Mouse (Mus musculus): ENCODE results near the gene Fam49a. TPM values are rescaled to one million over a fixed set of nuclear protein-coding genes. Genes with fewer than 3 reads are reported as not detected.
"Not testable (repeated sequence)": the region's sequence is repeated elsewhere in the genome, so short reads cannot be mapped to it uniquely, and the experiment has no call there.

Gene Fam49a
- polyA plus RNA-seq, 1 experiment from 2014 or later: 61.9 TPM

DNA sequence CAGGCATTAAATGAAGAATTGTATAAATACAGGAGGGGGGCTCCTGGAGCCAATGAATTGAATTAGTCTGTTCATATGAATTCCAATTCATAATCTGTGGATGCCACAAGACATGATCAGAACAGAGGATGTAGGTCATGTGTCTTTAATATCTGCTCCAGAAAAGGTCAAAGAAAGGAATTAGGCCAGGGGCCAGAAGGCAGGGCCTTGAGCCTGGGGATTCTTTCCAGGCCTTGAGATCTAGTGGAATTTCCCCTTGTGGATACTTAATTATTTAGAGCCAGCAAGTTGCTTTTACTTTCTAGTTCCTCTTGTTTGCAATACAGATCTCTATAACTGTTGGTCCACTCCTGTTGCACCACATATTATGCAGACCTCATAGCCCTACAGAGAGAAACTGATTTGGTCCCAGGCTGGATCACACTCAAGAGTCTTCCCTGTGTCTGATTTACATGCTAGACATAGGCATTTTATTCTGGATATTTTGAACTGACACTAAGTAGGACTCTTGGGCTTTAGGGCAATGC, 31.8 kb upstream of the Fam49a start:
- Histone ChIP-seq H3K36me3 (ENCODE audit: control insufficient read depth, insufficient read depth, low read length) (no peaks in the 10 kb centered on the region), H3K4me2 (ENCODE audit: low read length) (no peak overlapping the region), H3K27me3 (replicated peaks; ENCODE audit: control insufficient read depth, insufficient read depth, low read length) (no peaks in the 10 kb centered on the region), H3K4me1 (ENCODE audit: control insufficient read depth, insufficient read depth, low read depth, low read length) (no peaks in the 10 kb centered on the region), H3K9ac (ENCODE audit: low read depth, low read length) (no peak overlapping the region), H3K4me3 (ENCODE audit: low read length) (no peak overlapping the region), H3K9me3 (ENCODE audit: control insufficient read depth, low read length) (no peaks in the 10 kb centered on the region), H3K27ac (ENCODE audit: low read depth, low read length) (no peak overlapping the region)
- no peak for ATAC-seq

DNA sequence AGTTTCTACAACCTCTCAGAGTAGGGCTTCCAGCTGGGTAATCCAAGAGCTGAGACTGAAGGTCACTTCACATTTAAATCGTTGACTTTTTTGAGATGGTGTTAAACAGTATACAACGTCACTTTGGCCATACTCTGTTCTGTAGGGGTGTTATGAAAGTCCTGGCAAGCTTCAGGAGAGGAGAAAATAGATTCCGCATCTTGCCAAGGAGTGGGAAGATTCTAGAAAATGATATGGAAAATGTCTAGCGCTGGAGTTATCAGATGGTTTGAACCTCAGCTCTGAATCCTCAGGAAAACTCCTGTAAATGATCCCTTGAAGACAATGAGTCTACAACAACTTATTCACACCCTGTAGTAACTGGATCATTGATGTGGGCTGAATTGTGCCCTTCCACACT, 29.8 kb upstream of the Fam49a start:
- H3K27me3 ChIP-seq (replicated peaks; ENCODE audit: control insufficient read depth, insufficient read depth, low read length): no peaks in the 10 kb centered on the region
- 91% methylated on average over 4 of the region's 4 CpGs for WGBS
- no peak for ATAC-seq

DNA sequence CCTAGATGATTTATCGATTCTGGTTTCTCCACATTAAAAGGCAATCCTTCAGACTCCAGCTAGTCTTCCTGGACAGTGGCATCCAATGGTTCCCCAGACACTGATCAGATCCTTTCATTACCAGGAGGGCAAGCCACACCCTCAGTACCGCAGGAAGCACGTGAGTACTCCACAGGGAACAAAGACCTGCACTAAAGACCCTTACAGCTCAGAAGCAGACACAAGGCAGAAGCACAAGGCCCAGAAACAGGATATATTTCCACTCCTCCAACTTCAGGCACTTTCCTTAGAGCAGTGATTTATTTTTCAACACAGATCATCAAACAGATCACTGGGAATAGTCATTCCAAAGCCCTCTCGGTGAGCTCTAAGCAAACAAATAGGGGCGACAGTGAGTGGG, 25.0 kb upstream of the Fam49a start:
- Histone ChIP-seq H3K4me1 (ENCODE audit: control insufficient read depth, insufficient read depth, low read depth, low read length) (no peaks in the 10 kb centered on the region), H3K27me3 (replicated peaks; ENCODE audit: control insufficient read depth, insufficient read depth, low read length) (no peaks in the 10 kb centered on the region), H3K9ac (ENCODE audit: low read depth, low read length) (no peak overlapping the region), H3K4me3 (ENCODE audit: low read length) (no peak overlapping the region), H3K4me2 (ENCODE audit: low read length) (no peak overlapping the region), H3K9me3 (ENCODE audit: control insufficient read depth, low read length) (no peaks in the 10 kb centered on the region), H3K27ac (ENCODE audit: low read depth, low read length) (no peak overlapping the region), H3K36me3 (ENCODE audit: control insufficient read depth, insufficient read depth, low read length) (no peaks in the 10 kb centered on the region)
- WGBS: 33% methylated on average over 5 of the region's 5 CpGs
- no peak for ATAC-seq

More for the DNA sequence above, 29.8 kb upstream of the Fam49a start:
- Histone ChIP-seq H3K4me3 (ENCODE audit: low read length) (no peak overlapping the region), H3K27ac (ENCODE audit: low read depth, low read length) (no peak overlapping the region), H3K4me1 (ENCODE audit: control insufficient read depth, insufficient read depth, low read depth, low read length) (no peaks in the 10 kb centered on the region), H3K9me3 (ENCODE audit: control insufficient read depth, low read length) (no peaks in the 10 kb centered on the region), H3K4me2 (ENCODE audit: low read length) (no peak overlapping the region), H3K36me3 (ENCODE audit: control insufficient read depth, insufficient read depth, low read length) (no peaks in the 10 kb centered on the region), H3K9ac (ENCODE audit: low read depth, low read length) (no peak overlapping the region)

DNA sequence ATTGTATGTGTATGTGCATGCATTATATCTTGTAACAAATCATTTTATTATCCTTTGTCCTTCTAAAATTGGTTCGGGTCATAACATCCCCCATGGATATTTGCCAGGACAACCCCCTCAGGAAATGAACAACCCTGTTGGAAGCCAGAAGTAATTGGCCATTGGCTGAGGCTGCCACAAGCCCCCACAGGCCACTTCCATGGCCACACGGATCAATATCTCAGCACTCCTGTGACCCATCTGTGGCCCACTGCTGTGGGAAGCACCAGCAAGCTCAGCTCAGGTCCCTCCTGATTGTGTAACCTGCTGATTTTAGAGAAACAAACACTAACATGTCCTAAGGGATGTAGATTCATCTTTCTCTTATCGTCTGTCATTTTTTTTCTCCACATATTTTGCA, 22.4 kb upstream of the Fam49a start:
- Histone ChIP-seq H3K4me2 (ENCODE audit: low read length) (no peak overlapping the region), H3K27me3 (replicated peaks; ENCODE audit: control insufficient read depth, insufficient read depth, low read length) (no peaks in the 10 kb centered on the region), H3K36me3 (ENCODE audit: control insufficient read depth, insufficient read depth, low read length) (no peaks in the 10 kb centered on the region), H3K4me3 (ENCODE audit: low read length) (no peak overlapping the region), H3K9me3 (ENCODE audit: control insufficient read depth, low read length) (no peaks in the 10 kb centered on the region), H3K4me1 (ENCODE audit: control insufficient read depth, insufficient read depth, low read depth, low read length) (no peaks in the 10 kb centered on the region), H3K27ac (ENCODE audit: low read depth, low read length) (no peak overlapping the region), H3K9ac (ENCODE audit: low read depth, low read length) (no peak overlapping the region)
- no peak for ATAC-seq
- WGBS: 44% methylated on average over 3 of the region's 3 CpGs

DNA sequence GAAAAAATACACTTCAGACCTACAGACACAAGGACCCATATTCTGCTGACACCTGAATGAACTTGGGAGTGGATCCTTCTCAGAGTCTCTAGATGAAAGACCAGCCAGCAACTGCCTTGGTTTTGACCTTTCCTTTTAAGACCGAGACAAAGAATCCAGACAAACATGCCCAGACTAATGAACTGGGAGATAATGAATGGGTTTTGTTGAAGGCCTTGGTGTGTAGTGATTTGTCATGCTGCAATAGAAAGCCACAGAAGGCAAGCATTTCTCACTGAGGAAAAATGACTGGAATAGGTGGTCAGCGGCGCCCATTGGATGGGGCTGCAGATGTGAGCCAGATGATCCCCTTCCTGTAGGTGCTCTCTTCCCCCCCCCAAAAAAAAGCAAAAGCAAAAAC, 18.8 kb upstream of the Fam49a start:
- no peak overlapping the region for H3K4me3 ChIP-seq (ENCODE audit: low read length)

DNA sequence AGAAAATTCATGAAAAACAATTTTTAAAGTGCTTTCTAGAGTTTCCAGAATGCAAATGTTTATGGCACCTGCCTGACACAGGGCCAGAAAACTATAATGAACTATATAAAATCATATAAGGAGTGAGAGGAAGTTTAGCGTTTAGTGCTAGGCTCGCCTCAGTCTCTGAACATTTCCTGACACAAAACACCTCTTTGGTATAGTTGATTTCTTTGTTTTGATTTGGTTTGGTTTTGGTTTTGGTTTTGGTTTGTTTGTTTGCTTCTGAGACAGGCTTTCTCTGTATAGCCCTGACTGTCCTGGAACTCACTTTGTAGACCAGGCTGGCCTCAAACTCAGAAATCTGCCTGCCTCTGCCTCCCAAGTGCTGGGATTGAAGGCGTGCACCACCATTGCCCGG, 14.9 kb upstream of the Fam49a start:
- not testable (repeated sequence) for H3K36me3 ChIP-seq (ENCODE audit: control insufficient read depth, insufficient read depth, low read length); H3K27ac ChIP-seq (ENCODE audit: low read depth, low read length); H3K4me1 ChIP-seq (ENCODE audit: control insufficient read depth, insufficient read depth, low read depth, low read length); H3K9me3 ChIP-seq (ENCODE audit: control insufficient read depth, low read length); H3K4me3 ChIP-seq (ENCODE audit: low read length); ATAC-seq; H3K27me3 ChIP-seq (replicated peaks; ENCODE audit: control insufficient read depth, insufficient read depth, low read length); H3K9ac ChIP-seq (ENCODE audit: low read depth, low read length); H3K4me2 ChIP-seq (ENCODE audit: low read length)
- 94% methylated on average over 4 of the region's 4 CpGs for WGBS

More for the DNA sequence above, 18.8 kb upstream of the Fam49a start:
- WGBS: 52% methylated on average over 3 of the region's 3 CpGs
- H3K27ac ChIP-seq (ENCODE audit: low read depth, low read length): no peak overlapping the region
- no peaks in the 10 kb centered on the region for H3K36me3 ChIP-seq (ENCODE audit: control insufficient read depth, insufficient read depth, low read length)
- H3K4me2 ChIP-seq (ENCODE audit: low read length): no peak overlapping the region
- no peaks in the 10 kb centered on the region for H3K27me3 ChIP-seq (replicated peaks; ENCODE audit: control insufficient read depth, insufficient read depth, low read length)
- no peak for ATAC-seq
- no peaks in the 10 kb centered on the region for H3K4me1 ChIP-seq (ENCODE audit: control insufficient read depth, insufficient read depth, low read depth, low read length)
- no peaks in the 10 kb centered on the region for H3K9me3 ChIP-seq (ENCODE audit: control insufficient read depth, low read length)
- no peak overlapping the region for H3K9ac ChIP-seq (ENCODE audit: low read depth, low read length)

DNA sequence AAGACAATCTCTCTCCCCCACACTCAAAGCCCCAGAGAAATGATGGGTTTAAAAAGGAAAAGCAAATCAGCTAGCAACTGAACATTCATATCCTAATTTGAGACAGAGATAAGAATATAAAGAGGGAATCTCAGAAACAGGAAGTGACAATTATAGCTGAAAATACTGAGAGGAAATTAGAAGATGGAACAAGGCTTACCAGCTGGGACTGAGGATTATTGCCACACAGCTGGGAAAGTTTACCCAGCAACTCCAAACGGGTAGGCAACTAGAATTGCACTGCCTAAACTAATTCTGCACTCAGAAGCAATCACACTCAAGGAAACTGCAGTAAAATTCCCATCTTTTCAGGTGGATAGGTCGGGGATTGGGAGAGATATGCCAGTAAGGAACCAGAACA, 12.4 kb upstream of the Fam49a start:
- no peaks in the 10 kb centered on the region for H3K9me3 ChIP-seq (ENCODE audit: control insufficient read depth, low read length)
- H3K36me3 ChIP-seq (ENCODE audit: control insufficient read depth, insufficient read depth, low read length): no peaks in the 10 kb centered on the region
- H3K9ac ChIP-seq (ENCODE audit: low read depth, low read length): no peak overlapping the region
- 57% methylated on average over 2 of the region's 2 CpGs for WGBS
- no peak overlapping the region for H3K4me2 ChIP-seq (ENCODE audit: low read length)
- H3K27me3 ChIP-seq (replicated peaks; ENCODE audit: control insufficient read depth, insufficient read depth, low read length): no peaks in the 10 kb centered on the region
- ATAC-seq: no peak
- no peak overlapping the region for H3K4me3 ChIP-seq (ENCODE audit: low read length)
- H3K27ac ChIP-seq (ENCODE audit: low read depth, low read length): no peak overlapping the region
- H3K4me1 ChIP-seq (ENCODE audit: control insufficient read depth, insufficient read depth, low read depth, low read length): no peaks in the 10 kb centered on the region; the same call in 1 of the 2 replicates

DNA sequence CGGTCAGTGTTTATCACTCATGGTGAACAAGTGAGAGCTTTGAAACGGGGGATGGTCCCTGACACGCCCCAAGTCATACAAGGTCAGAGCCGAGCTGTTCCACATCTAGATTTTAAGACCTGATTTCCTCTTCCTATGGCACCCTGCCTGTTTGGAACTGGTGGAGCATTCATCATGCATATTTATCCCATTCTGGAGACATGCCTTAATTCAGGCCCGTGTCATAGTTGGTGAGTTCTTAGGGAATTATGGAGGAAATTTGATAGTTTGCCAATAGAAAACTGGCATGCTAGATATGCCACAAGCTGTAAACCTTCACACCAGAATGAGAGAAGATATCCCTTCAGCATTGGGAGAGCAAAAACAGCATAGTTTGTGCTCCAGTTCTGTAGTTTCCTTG, 8.4 kb upstream of the Fam49a start:
- Histone ChIP-seq H3K9ac (ENCODE audit: low read depth, low read length) (no peak overlapping the region), H3K9me3 (ENCODE audit: control insufficient read depth, low read length) (no peaks in the 10 kb centered on the region), H3K27me3 (replicated peaks; ENCODE audit: control insufficient read depth, insufficient read depth, low read length) (no peaks in the 10 kb centered on the region), H3K4me2 (ENCODE audit: low read length) (no peak overlapping the region), H3K27ac (ENCODE audit: low read depth, low read length) (no peak overlapping the region), H3K36me3 (ENCODE audit: control insufficient read depth, insufficient read depth, low read length) (no peaks in the 10 kb centered on the region), H3K4me3 (ENCODE audit: low read length) (no peak overlapping the region), H3K4me1 (ENCODE audit: control insufficient read depth, insufficient read depth, low read depth, low read length) (no peaks in the 10 kb centered on the region; the same call in 1 of the 2 replicates)
- ATAC-seq: no peak
- WGBS: 51% methylated on average over 5 of the region's 5 CpGs

DNA sequence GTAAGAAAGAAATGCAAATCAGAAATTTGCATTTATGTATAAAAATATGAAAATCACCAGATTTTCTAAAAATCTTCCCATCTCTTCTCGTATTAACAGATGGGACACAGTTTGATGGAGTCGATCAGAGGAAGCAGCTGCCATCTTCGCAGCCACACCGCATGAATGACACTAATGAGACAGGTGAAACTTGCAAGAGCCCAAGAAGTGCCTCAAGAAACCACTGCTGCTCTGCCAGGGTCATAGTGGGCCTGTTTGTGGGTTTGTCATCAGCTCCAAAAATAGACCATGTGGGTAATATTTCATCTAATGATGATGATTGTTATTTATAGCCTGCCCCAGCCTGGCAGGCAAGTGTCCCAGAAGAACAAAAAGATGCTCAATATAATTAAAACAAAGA, 7.8 kb upstream of the Fam49a start:
- no peak for ATAC-seq
- Histone ChIP-seq H3K9ac (ENCODE audit: low read depth, low read length) (no peak overlapping the region), H3K27ac (ENCODE audit: low read depth, low read length) (no peak overlapping the region), H3K4me1 (ENCODE audit: control insufficient read depth, insufficient read depth, low read depth, low read length) (no peaks in the 10 kb centered on the region; the same call in 1 of the 2 replicates), H3K36me3 (ENCODE audit: control insufficient read depth, insufficient read depth, low read length) (no peaks in the 10 kb centered on the region), H3K4me2 (ENCODE audit: low read length) (no peak overlapping the region), H3K9me3 (ENCODE audit: control insufficient read depth, low read length) (no peaks in the 10 kb centered on the region), H3K4me3 (ENCODE audit: low read length) (no peak overlapping the region), H3K27me3 (replicated peaks; ENCODE audit: control insufficient read depth, insufficient read depth, low read length) (no peaks in the 10 kb centered on the region)
- 71% methylated on average over 4 of the region's 4 CpGs for WGBS
